Mouse (Mus musculus): ENCODE data around the gene Lrp1. TPM values are rescaled to one million over a fixed set of nuclear protein-coding genes. Genes with fewer than 3 reads are reported as not detected.

Lrp1 gene
- polyA plus RNA-seq, 1 experiment from 2014 or later: 37.9 TPM

DNA sequence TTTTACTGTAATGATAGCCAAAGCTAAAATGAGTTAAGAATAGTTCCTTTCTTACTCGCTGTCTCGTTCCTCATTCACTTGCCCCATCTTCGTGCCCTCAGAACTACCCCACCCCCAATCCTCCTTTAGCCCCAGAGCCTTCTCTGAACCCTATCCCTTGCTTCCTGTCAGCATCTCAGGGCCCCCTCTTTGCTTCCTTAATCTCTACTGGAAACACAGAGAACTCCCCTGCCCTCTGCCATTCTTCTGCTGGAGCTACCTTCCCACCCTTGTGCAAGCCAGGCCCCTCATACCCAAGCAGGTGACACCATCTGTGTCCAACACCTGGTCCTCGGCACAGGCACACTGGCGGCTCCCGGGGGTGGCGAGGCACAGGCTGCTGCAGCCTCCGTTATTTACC, 33.2 kb downstream of the Lrp1 start:
- 76% methylated on average over 8 of the region's 8 CpGs for WGBS
- peaks cover 21% of the 10 kb centered on the region for H3K4me1 ChIP-seq
- H3K27me3 ChIP-seq (replicated peaks): no peaks in the 10 kb centered on the region
- ATAC-seq (ENCODE audit: extremely low read depth, insufficient number of reproducible peaks, low FRiP score, low TSS enrichment): no peak
- H3K9me3 ChIP-seq: no peaks in the 10 kb centered on the region
- H3K9ac ChIP-seq: no peak overlapping the region
- no peak overlapping the region for H3K4me2 ChIP-seq
- H3K27ac ChIP-seq (replicated peaks): no peak overlapping the region
- peaks cover 81% of the 10 kb centered on the region for H3K36me3 ChIP-seq
- H3K4me3 ChIP-seq: no peak overlapping the region

DNA sequence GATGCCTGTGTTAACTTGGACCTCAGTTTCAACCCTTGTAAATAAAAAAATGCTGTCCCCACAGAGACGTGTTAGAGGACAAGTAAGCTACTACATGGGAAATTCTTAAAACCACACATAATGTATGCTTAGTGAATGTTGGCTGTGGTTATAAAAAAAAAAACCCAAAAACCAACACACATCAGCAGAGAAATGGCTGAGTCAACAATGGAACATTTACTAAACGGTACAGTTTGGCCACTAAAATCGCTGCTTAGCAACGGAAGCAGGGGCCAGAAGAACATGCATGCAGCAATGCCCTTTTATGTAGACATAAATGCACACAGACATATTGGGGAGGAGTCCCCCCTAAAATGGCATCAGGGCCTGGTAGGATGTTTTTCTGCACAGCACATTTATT, 34.7 kb downstream of the Lrp1 start:
- no peak for ATAC-seq (ENCODE audit: extremely low read depth, insufficient number of reproducible peaks, low FRiP score, low TSS enrichment)
- H3K27me3 ChIP-seq (replicated peaks): no peaks in the 10 kb centered on the region
- H3K4me2 ChIP-seq: no peak overlapping the region
- peaks cover 5% of the 10 kb centered on the region for H3K4me1 ChIP-seq
- peaks cover 93% of the 10 kb centered on the region for H3K36me3 ChIP-seq
- no peak overlapping the region for H3K4me3 ChIP-seq
- H3K27ac ChIP-seq (replicated peaks): no peak overlapping the region
- no peaks in the 10 kb centered on the region for H3K9me3 ChIP-seq
- WGBS: 83% methylated on average over 4 of the region's 4 CpGs
- no peak overlapping the region for H3K9ac ChIP-seq

- Histone ChIP-seq H3K27me3 (replicated peaks) (no peaks in the 10 kb centered on the region), H3K36me3 (peaks cover 96% of the 10 kb centered on the region)
These were observed 35.4 kb downstream of the Lrp1 start for GRCm38 (mm10) chr10:127585598-127585997.

GRCm38 (mm10) chr10:127583649-127584048, 37.3 kb downstream of the Lrp1 start:
- no peak for ATAC-seq (ENCODE audit: extremely low read depth, insufficient number of reproducible peaks, low FRiP score, low TSS enrichment)
- Histone ChIP-seq H3K4me3 (no peak overlapping the region), H3K27me3 (replicated peaks) (no peaks in the 10 kb centered on the region), H3K4me2 (no peak overlapping the region), H3K9ac (no peak overlapping the region), H3K36me3 (peaks cover 91% of the 10 kb centered on the region), H3K27ac (replicated peaks) (no peak overlapping the region), H3K4me1 (no peaks in the 10 kb centered on the region), H3K9me3 (no peaks in the 10 kb centered on the region)
- WGBS: 83% methylated on average over 8 of the region's 8 CpGs

More at GRCm38 (mm10) chr10:127585598-127585997, 35.4 kb downstream of the Lrp1 start:
- no peak overlapping the region for H3K4me3 ChIP-seq
- WGBS: 77% methylated on average over 2 of the region's 2 CpGs
- no peak overlapping the region for H3K27ac ChIP-seq (replicated peaks)
- H3K4me1 ChIP-seq: no peaks in the 10 kb centered on the region
- no peak overlapping the region for H3K9ac ChIP-seq
- H3K4me2 ChIP-seq: no peak overlapping the region
- no peak for ATAC-seq (ENCODE audit: extremely low read depth, insufficient number of reproducible peaks, low FRiP score, low TSS enrichment)
- no peaks in the 10 kb centered on the region for H3K9me3 ChIP-seq

- WGBS: 64% methylated on average over 9 of the region's 9 CpGs
- H3K4me2 ChIP-seq: no peak overlapping the region
- H3K4me3 ChIP-seq: no peak overlapping the region
- no peaks in the 10 kb centered on the region for H3K27me3 ChIP-seq (replicated peaks)
- ATAC-seq (ENCODE audit: extremely low read depth, insufficient number of reproducible peaks, low FRiP score, low TSS enrichment): no peak
- H3K9ac ChIP-seq: no peak overlapping the region
- H3K27ac ChIP-seq (replicated peaks): no peak overlapping the region
- peaks cover 93% of the 10 kb centered on the region for H3K36me3 ChIP-seq
- H3K4me1 ChIP-seq: no peaks in the 10 kb centered on the region
- H3K9me3 ChIP-seq: no peaks in the 10 kb centered on the region
These were observed 39.7 kb downstream of the Lrp1 start for GRCm38 (mm10) chr10:127581291-127581690.

GRCm38 (mm10) chr10:127577982-127578381, 43.0 kb downstream of the Lrp1 start:
- Histone ChIP-seq H3K27ac (replicated peaks) (no peak overlapping the region), H3K36me3 (peaks cover 94% of the 10 kb centered on the region), H3K9ac (no peak overlapping the region), H3K4me1 (no peaks in the 10 kb centered on the region), H3K27me3 (replicated peaks) (no peaks in the 10 kb centered on the region), H3K9me3 (no peaks in the 10 kb centered on the region), H3K4me2 (no peak overlapping the region), H3K4me3 (no peak overlapping the region)
- WGBS: 73% methylated on average over 15 of the region's 15 CpGs
- no peak for ATAC-seq (ENCODE audit: extremely low read depth, insufficient number of reproducible peaks, low FRiP score, low TSS enrichment)

- ATAC-seq (ENCODE audit: extremely low read depth, insufficient number of reproducible peaks, low FRiP score, low TSS enrichment): no peak
- no peak overlapping the region for H3K9ac ChIP-seq
- H3K9me3 ChIP-seq: no peaks in the 10 kb centered on the region
- no peak overlapping the region for H3K27ac ChIP-seq (replicated peaks)
- H3K36me3 ChIP-seq: peaks cover 95% of the 10 kb centered on the region
- no peak overlapping the region for H3K4me2 ChIP-seq
- H3K4me3 ChIP-seq: no peak overlapping the region
- 78% methylated on average over 9 of the region's 9 CpGs for WGBS
- H3K27me3 ChIP-seq (replicated peaks): no peaks in the 10 kb centered on the region
- no peaks in the 10 kb centered on the region for H3K4me1 ChIP-seq
These were observed 43.8 kb downstream of the Lrp1 start for GRCm38 (mm10) chr10:127577156-127577555.

DNA sequence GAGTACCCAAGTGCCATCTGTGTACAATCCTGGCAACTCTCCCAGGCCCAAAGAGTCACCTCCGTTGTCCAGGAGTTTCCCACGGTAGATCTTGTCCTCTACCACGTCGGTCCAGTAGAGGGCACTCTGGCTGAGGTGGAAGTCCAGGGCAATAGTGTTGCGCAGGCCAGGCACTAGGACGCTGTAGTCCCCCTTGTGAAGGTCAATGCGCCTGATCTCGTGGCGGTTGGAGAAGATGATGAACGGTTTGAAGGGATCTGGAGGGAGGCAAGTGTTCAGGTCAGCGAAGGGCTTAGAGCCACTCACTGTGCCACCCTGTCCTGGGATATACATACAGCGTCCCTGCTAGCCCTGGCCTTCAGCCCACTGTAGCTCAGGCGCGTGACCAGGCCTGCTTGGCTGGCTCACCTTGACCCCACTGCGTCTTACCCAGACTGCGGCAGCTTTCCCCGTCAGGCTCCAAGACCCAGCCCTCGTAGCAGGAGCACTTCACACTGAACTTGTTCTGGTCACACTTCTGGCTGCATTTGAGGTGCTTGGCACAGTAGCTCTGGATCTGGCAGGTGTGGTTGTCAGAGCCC, 44.5 kb downstream of the Lrp1 start:
- 55% methylated on average over 18 of the region's 18 CpGs for WGBS
- H3K9ac ChIP-seq: no peak overlapping the region
- no peaks in the 10 kb centered on the region for H3K27me3 ChIP-seq (replicated peaks)
- ATAC-seq (ENCODE audit: extremely low read depth, insufficient number of reproducible peaks, low FRiP score, low TSS enrichment): 0 out of 2 replicates have a peak, but pooled peaks have one; percentile 33
- H3K27ac ChIP-seq (replicated peaks): no peak overlapping the region
- no peaks in the 10 kb centered on the region for H3K4me1 ChIP-seq
- no peak overlapping the region for H3K4me2 ChIP-seq
- no peak overlapping the region for H3K4me3 ChIP-seq
- H3K36me3 ChIP-seq: peaks cover 94% of the 10 kb centered on the region
- no peaks in the 10 kb centered on the region for H3K9me3 ChIP-seq

GRCm38 (mm10) chr10:127575741-127576140, 45.2 kb downstream of the Lrp1 start:
- Histone ChIP-seq H3K36me3 (peaks cover 94% of the 10 kb centered on the region), H3K9me3 (no peaks in the 10 kb centered on the region), H3K27me3 (replicated peaks) (no peaks in the 10 kb centered on the region), H3K4me1 (no peaks in the 10 kb centered on the region), H3K4me3 (no peak overlapping the region), H3K4me2 (no peak overlapping the region), H3K9ac (no peak overlapping the region), H3K27ac (replicated peaks) (no peak overlapping the region)
- 82% methylated on average over 7 of the region's 7 CpGs for WGBS
- ATAC-seq (ENCODE audit: extremely low read depth, insufficient number of reproducible peaks, low FRiP score, low TSS enrichment): no peak

DNA sequence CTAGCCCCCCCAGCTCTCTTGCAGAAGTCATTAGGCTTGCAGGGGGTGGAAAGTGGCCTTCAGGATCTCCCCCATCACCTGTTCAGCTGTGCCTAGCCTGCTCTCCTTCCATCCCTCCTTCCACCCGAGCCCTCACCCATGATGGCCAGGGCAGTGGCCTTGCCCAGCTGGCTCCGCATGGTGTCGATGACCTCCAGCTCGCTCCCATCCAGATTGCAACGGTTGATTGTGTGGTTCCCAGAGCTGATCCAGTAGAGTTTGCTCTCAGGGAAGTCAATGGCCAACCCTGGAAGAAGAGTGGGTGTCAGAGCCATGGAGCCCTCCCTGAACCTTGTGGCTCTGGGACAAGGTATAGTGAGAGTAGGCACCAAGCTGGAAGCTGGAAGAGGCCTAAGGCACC, 48.7 kb downstream of the Lrp1 start:
- Histone ChIP-seq H3K4me1 (peaks cover 3% of the 10 kb centered on the region; the same call in 1 of the 2 replicates), H3K4me2 (no peak overlapping the region), H3K4me3 (no peak overlapping the region), H3K9ac (no peak overlapping the region), H3K27ac (replicated peaks) (no peak overlapping the region), H3K36me3 (peaks cover 82% of the 10 kb centered on the region), H3K27me3 (replicated peaks) (no peaks in the 10 kb centered on the region), H3K9me3 (no peaks in the 10 kb centered on the region)
- no peak for ATAC-seq (ENCODE audit: extremely low read depth, insufficient number of reproducible peaks, low FRiP score, low TSS enrichment)
- 80% methylated on average over 5 of the region's 5 CpGs for WGBS

GRCm38 (mm10) chr10:127570937-127571641, 49.9 kb downstream of the Lrp1 start:
- Histone ChIP-seq H3K4me1 (peaks cover 4% of the 10 kb centered on the region), H3K36me3 (peaks cover 82% of the 10 kb centered on the region), H3K9me3 (no peaks in the 10 kb centered on the region), H3K27me3 (replicated peaks) (no peaks in the 10 kb centered on the region), H3K9ac (no peak overlapping the region), H3K4me2 (no peak overlapping the region), H3K27ac (replicated peaks) (no peak overlapping the region), H3K4me3 (no peak overlapping the region)
- no peak for ATAC-seq (ENCODE audit: extremely low read depth, insufficient number of reproducible peaks, low FRiP score, low TSS enrichment)
- WGBS: 88% methylated on average over 17 of the region's 17 CpGs

GRCm38 (mm10) chr10:127570384-127570783, 50.6 kb downstream of the Lrp1 start:
- H3K27ac ChIP-seq (replicated peaks): no peak overlapping the region
- no peaks in the 10 kb centered on the region for H3K9me3 ChIP-seq
- peaks cover 8% of the 10 kb centered on the region for H3K4me1 ChIP-seq
- no peak overlapping the region for H3K4me3 ChIP-seq
- H3K27me3 ChIP-seq (replicated peaks): no peaks in the 10 kb centered on the region
- no peak for ATAC-seq (ENCODE audit: extremely low read depth, insufficient number of reproducible peaks, low FRiP score, low TSS enrichment)
- peaks cover 80% of the 10 kb centered on the region for H3K36me3 ChIP-seq
- H3K4me2 ChIP-seq: no peak overlapping the region
- WGBS: 51% methylated on average over 6 of the region's 6 CpGs
- no peak overlapping the region; the same call in 1 of the 2 replicates for H3K9ac ChIP-seq
